Mouse (Mus musculus) ES-E14 (cell line): ENCODE results near the gene Tmem131.

Experiments used
- CHD2 ChIP-seq: IDR thresholded peaks from 2 replicates; pipeline ENCODE4 v1.6.1; 2014; ENCODE audit warnings: mild to moderate bottlenecking, low read depth, low read length, inconsistent platforms
- HCFC1 ChIP-seq: IDR thresholded peaks from 2 replicates; pipeline ENCODE4 v1.6.1; 2012; ENCODE audit warnings: low read length, inconsistent platforms, borderline replicate concordance; ENCODE audit not compliant: insufficient read depth
- MAFK ChIP-seq: IDR thresholded peaks from 2 replicates; pipeline ENCODE4 v1.6.1; 2014; ENCODE audit warnings: mild to moderate bottlenecking, low read depth, low read length, inconsistent platforms; ENCODE audit not compliant: insufficient read depth
- ZC3H11A ChIP-seq: IDR thresholded peaks from 2 replicates; pipeline ENCODE4 v1.6.1; 2012; ENCODE audit warnings: low read depth, mild to moderate bottlenecking, inconsistent platforms, low read length, borderline replicate concordance
- ZNF384 ChIP-seq: IDR thresholded peaks from 2 replicates; pipeline ENCODE4 v1.6.1; 2012; ENCODE audit warnings: low read depth, low read length, inconsistent platforms

GRCm38 (mm10) chr1:36939506-36940380 lies 3.7 kb downstream of the Tmem131 start:
- TF ChIP-seq MAFK: no peak
- TF ChIP-seq CHD2: no peak
- TF ChIP-seq ZNF384: no peak
- no peak for TF ChIP-seq ZC3H11A
- TF ChIP-seq HCFC1: peak; percentile 92
